ENCODE assay signal across 9 mouse cellular contexts in the genomic region with DNA sequence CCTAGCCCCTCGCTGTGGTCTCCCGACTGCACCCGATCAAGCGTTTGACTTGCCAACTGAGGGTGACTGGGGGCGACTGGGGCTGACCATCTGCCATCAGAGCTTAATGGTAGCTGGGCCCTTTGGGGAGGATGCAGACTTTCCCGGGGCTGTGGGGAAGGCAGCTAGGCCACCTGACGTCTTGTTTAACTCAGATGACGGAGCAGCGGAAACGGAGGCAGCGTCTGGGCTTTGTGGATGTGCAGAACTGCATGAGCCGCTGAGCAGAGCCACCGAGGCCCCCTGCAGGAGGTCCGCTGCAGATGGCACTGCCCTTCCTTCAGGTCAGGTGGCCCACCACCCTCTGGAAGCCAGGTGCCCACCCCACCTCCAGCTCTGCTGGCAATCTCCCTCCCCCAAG. TPM values are rescaled to one million over a fixed set of nuclear protein-coding genes. Genes with fewer than 3 reads are reported as not detected.
DNase-seq lines count a peak whose midpoint lies in the region; ATAC-seq and TF ChIP-seq lines count a peak whose summit lies in the region.
"Had no signal": no experiment of that assay in that cellular context is flagged by ENCODE, and none has a peak within 500 bp of the region (broad histone marks: within the 10 kb centered on the region; RNA-seq: fewer than 3 reads in every experiment).

No protein-coding gene starts in this region.

- H3K4me1 ChIP-seq in forebrain, embryonic 10.5 days: peaks cover 38% of the 10 kb centered on the region
- peaks cover 31% of the 10 kb centered on the region for H3K4me1 ChIP-seq in forebrain, embryonic 12.5 days
- H3K4me1 ChIP-seq in intestine, postnatal 0 days (replicated peaks; ENCODE audit: control insufficient read depth, insufficient read depth, low read length): 0 out of 2 replicates have a peak, but pooled peaks cover 7% of the 10 kb centered on the region
- peaks cover 26% of the 10 kb centered on the region for H3K4me1 ChIP-seq in stomach, embryonic 15.5 days

- no peak for DNase-seq in forebrain, embryonic 10.5 days (ENCODE audit: extremely low spot score, low spot score)
- peak; percentile 39 for DNase-seq in right cerebral cortex, postnatal 14 days
- no peak for DNase-seq in right cerebral cortex, postnatal 36 days (ENCODE audit: low spot score in 2 of 2)
- no peak for DNase-seq in gastrocnemius, postnatal 14 days
- DNase-seq in gastrocnemius, adult 2 months: no peak

- intact Hi-C loops in gastrocnemius, postnatal 14 days (cut with DNase I; ENCODE audit: low total_unique reads): loop anchor here (5.0 kb wide), 1 partner anchor 89 kb away; no protein-coding TSS in a partner anchor
- intact Hi-C loops in gastrocnemius, adult 2 months (cut with DNase I): no loop called here

- peaks cover 57% of the 10 kb centered on the region for H3K36me3 ChIP-seq in forebrain, embryonic 10.5 days (replicated peaks)
- H3K36me3 ChIP-seq in forebrain, embryonic 12.5 days (replicated peaks): peaks cover 38% of the 10 kb centered on the region
- H3K36me3 ChIP-seq in intestine, postnatal 0 days (ENCODE audit: control insufficient read depth, insufficient read depth): peaks cover 75% of the 10 kb centered on the region
- peaks cover 47% of the 10 kb centered on the region for H3K36me3 ChIP-seq in stomach, embryonic 15.5 days

- H3K27ac ChIP-seq in forebrain, embryonic 10.5 days: peak overlapping the region; percentile 1; the same call in 1 of the 2 replicates
- no peak overlapping the region for H3K27ac ChIP-seq in forebrain, embryonic 12.5 days
- peak overlapping the region; percentile 29; the same call in 1 of the 2 replicates for H3K27ac ChIP-seq in intestine, postnatal 0 days (ENCODE audit: low read depth, low read length)
- H3K27ac ChIP-seq in stomach, embryonic 15.5 days: 0 out of 2 replicates have a peak overlapping the region, but pooled peaks have one; percentile 35
- no peak overlapping the region for H3K27ac ChIP-seq in gastrocnemius, adult 2 months

- H3K9ac ChIP-seq in forebrain, embryonic 12.5 days: no peak overlapping the region
- no peak overlapping the region for H3K9ac ChIP-seq in intestine, postnatal 0 days (ENCODE audit: low read depth, low read length)
- H3K9ac ChIP-seq in stomach, embryonic 15.5 days: no peak overlapping the region

- peak; percentile 33; the same call in 1 of the 2 replicates for TF ChIP-seq CTCF in intestine, postnatal 0 days (IDR thresholded peaks at IDR 0.05; ENCODE audit: low read depth)
- no peak for TF ChIP-seq CTCF in gastrocnemius, adult 2 months (IDR thresholded peaks at IDR 0.05)

- H3K4me2 ChIP-seq in forebrain, embryonic 12.5 days: no peak overlapping the region
- H3K4me2 ChIP-seq in intestine, postnatal 0 days (replicated peaks; ENCODE audit: low read depth): no peak overlapping the region
- H3K4me2 ChIP-seq in stomach, embryonic 15.5 days: no peak overlapping the region

- 0 out of 2 replicates have a peak, but pooled peaks cover 16% of the 10 kb centered on the region for H3K27me3 ChIP-seq in forebrain, embryonic 10.5 days (ENCODE audit: poor library complexity, severe bottlenecking)
- H3K27me3 ChIP-seq in forebrain, embryonic 12.5 days: peaks cover 13% of the 10 kb centered on the region
- H3K27me3 ChIP-seq in intestine, postnatal 0 days (replicated peaks; ENCODE audit: control insufficient read depth, insufficient read depth, low read length): no peaks in the 10 kb centered on the region
- no peaks in the 10 kb centered on the region for H3K27me3 ChIP-seq in stomach, embryonic 15.5 days (replicated peaks)

- ATAC-seq in forebrain, embryonic 12.5 days (ENCODE audit: low FRiP score): no peak
- ATAC-seq in intestine, postnatal 0 days: no peak
- ATAC-seq in stomach, embryonic 15.5 days (ENCODE audit: insufficient read depth, low FRiP score, low read depth): no peak

- H3K4me3 ChIP-seq in forebrain, embryonic 10.5 days: no peak overlapping the region
- no peak overlapping the region for H3K4me3 ChIP-seq in forebrain, embryonic 12.5 days (replicated peaks)
- H3K4me3 ChIP-seq in intestine, postnatal 0 days (ENCODE audit: low read depth, low read length): no peak overlapping the region
- H3K4me3 ChIP-seq in stomach, embryonic 15.5 days (replicated peaks): no peak overlapping the region
- H3K4me3 ChIP-seq in gastrocnemius, adult 2 months: no peak overlapping the region
- H3K4me3 ChIP-seq: erythroblast, embryonic 14.5 days had no signal

- WGBS in forebrain, embryonic 10.5 days: 40% methylated on average over 14 of the region's 14 CpGs
- 38% methylated on average over 14 of the region's 14 CpGs for WGBS in forebrain, embryonic 12.5 days
- 66% methylated on average over 14 of the region's 14 CpGs for WGBS in intestine, postnatal 0 days
- WGBS in stomach, embryonic 15.5 days: 51% methylated on average over 14 of the region's 14 CpGs

- peaks cover 6% of the 10 kb centered on the region; the same call in 1 of the 2 replicates for H3K9me3 ChIP-seq in forebrain, embryonic 10.5 days
- no peaks in the 10 kb centered on the region for H3K9me3 ChIP-seq in forebrain, embryonic 12.5 days
- no peaks in the 10 kb centered on the region for H3K9me3 ChIP-seq in intestine, postnatal 0 days (ENCODE audit: control insufficient read depth)
- H3K9me3 ChIP-seq in stomach, embryonic 15.5 days: no peaks in the 10 kb centered on the region

RNA-seq across cellular contexts. Expression of a gene that starts 12.4 kb away (rescaled TPM):
- 394 and 405 TPM in 2 replicates for polyA plus RNA-seq in forebrain, embryonic 10.5 days (2016; fragmentation: Nextera tagmentation; extraction: Ambion mirVana)
- polyA plus RNA-seq in forebrain, embryonic 12.5 days (2016; fragmentation: Nextera tagmentation; extraction: Ambion mirVana): 274 and 306 TPM in 2 replicates
- 190 and 206 TPM in 2 replicates for polyA plus RNA-seq in intestine, postnatal 0 days (2015; fragmentation: Nextera tagmentation; extraction: Ambion mirVana)
- 267 and 309 TPM in 2 replicates for polyA plus RNA-seq in stomach, embryonic 15.5 days (2015; fragmentation: Nextera tagmentation; extraction: Ambion mirVana)
- 100 to 1,000 TPM; 342 TPM for total RNA-seq in gastrocnemius, postnatal 14 days (2021)
- total RNA-seq in gastrocnemius, adult 2 months (2021): 100 to 1,000 TPM; 405 to 424 TPM

RNA-seq across cellular contexts. Expression of a gene that starts 46.3 kb away (rescaled TPM):
- polyA plus RNA-seq in forebrain, embryonic 10.5 days (2016; fragmentation: Nextera tagmentation; extraction: Ambion mirVana): 0.06 TPM in 1 of 2 replicates, not detected in the other
- 0.13 TPM in 1 of 2 replicates, not detected in the other for polyA plus RNA-seq in forebrain, embryonic 12.5 days (2016; fragmentation: Nextera tagmentation; extraction: Ambion mirVana)
- polyA plus RNA-seq in intestine, postnatal 0 days (2015; fragmentation: Nextera tagmentation; extraction: Ambion mirVana): not detected in 2 replicates
- 0.18 and 0.21 TPM in 2 replicates for polyA plus RNA-seq in stomach, embryonic 15.5 days (2015; fragmentation: Nextera tagmentation; extraction: Ambion mirVana)
- total RNA-seq in gastrocnemius, postnatal 14 days (2021): 100 to 1,000 TPM in 1 of 2 experiments, 10 to 100 TPM in 1; 91.4 to 128 TPM
- total RNA-seq in gastrocnemius, adult 2 months (2021): 10 to 100 TPM; 30.9 to 84.2 TPM
- polyA plus RNA-seq: erythroblast, embryonic 14.5 days had no signal

Comparison
In these comparisons a context has a peak if more than half of its experiments do, and no peak if none do; other contexts are left out.
1. H3K27ac ChIP-seq: peak in forebrain, embryonic 10.5 days (single experiment), intestine, postnatal 0 days (single experiment) and stomach, embryonic 15.5 days (single experiment); none in forebrain, embryonic 12.5 days (single experiment) and gastrocnemius, adult 2 months (single experiment).